Mouse (Mus musculus) thymus, postnatal 10 days (tissue): ENCODE data around the gene Slc10a1.
"Not testable (repeated sequence)": the region's sequence is repeated elsewhere in the genome, so short reads cannot be mapped to it uniquely, and the experiment has no call there.

Source experiments
- DNase-seq, 2 experiments: peaks; one replicate each; pipeline ENCODE4 v3.0.0; 2021; ENCODE audit warnings: low spot score in 2 of 2

The Slc10a1 gene

GRCm38 (mm10) chr12:80966059-80966838 is 2.3 kb downstream of the Slc10a1 start:
- DNase-seq, result no peak

GRCm38 (mm10) chr12:80962566-80962965 is 5.9 kb downstream of the Slc10a1 start:
- DNase-seq, result no peak

DNA sequence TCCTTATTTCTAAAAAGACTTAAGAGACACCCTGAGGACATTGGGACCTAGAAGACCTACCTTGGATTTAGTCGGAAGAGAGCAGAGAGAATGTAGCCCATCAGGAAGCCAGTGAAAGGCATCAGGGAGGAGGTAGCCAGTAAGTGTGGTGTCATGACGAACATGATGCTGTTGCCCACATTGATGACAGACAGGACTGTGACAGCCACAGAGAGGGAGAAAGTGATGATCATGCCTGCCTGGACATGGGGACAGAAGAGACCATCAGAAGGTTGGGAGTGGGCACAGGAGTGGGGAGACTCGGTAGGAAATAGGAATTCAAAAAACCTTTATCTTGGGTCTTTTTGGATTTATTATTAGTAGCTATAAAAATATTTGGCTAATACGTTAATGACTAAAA is 10.5 kb downstream of the Slc10a1 start:
- DNase-seq, result no peak

DNA sequence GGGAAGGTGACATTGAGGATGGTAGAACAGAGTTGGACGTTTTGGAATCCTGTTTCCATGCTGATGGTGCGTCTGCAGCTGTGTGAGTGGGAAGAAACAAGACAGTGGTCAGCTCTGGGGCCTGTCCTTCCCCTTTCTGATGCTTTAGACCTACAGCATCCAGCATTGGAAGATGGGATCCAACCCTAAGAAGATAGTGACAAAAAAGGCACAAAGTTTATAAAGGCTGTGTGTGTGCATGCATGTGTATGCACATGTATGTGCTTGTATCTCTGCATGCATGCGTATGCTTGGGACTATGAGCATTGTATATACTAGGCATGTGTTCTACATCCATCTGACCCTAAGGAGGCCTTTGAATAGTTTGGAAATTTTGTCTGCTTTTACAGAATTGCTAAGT is 12.5 kb downstream of the Slc10a1 start:
- no peak for DNase-seq

DNA sequence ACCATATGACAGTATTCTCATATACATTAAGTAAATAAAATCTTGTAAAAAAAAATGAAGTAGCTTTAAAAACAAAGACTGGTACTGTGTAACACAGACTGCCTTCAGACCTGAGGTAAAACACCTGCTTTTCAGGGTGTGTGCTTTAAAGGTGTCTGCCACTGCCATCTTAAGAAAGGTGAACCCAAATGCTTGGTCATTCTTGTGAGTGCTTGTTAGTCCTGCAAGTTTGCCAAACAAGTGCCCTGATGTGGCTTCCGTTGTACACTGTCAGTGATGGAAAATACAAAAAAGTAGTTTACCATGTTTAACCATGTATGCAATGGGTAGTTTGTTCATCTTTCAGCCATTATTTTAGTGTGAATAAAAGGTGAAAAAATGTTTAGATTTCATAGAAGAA is 16.0 kb downstream of the Slc10a1 start:
- no peak for DNase-seq

- DNase-seq, result no peak
Measured at GRCm38 (mm10) chr12:80951640-80952219, 16.8 kb downstream of the Slc10a1 start.

DNA sequence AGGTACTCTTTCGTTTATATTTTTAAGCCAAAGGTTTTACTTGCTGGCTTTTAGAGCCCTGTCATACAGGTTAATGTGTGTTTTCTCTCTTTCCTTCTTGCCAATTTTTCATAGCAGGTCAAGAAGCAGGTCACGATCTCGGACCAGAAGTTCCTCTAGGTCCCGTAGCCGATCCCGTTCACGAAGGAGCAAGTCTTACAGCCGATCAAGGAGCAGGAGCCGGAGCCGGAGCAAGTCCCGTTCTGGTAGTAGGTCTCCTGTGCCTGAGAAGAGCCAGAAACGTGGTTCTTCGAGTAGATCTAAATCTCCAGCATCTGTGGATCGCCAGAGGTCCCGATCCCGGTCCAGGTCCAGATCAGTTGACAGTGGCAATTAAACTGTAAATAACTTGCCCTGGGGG is 18.9 kb downstream of the Slc10a1 start:
- not testable (repeated sequence) for DNase-seq

GRCm38 (mm10) chr12:80948202-80948601 is 20.3 kb downstream of the Slc10a1 start:
- no peak for DNase-seq

DNA sequence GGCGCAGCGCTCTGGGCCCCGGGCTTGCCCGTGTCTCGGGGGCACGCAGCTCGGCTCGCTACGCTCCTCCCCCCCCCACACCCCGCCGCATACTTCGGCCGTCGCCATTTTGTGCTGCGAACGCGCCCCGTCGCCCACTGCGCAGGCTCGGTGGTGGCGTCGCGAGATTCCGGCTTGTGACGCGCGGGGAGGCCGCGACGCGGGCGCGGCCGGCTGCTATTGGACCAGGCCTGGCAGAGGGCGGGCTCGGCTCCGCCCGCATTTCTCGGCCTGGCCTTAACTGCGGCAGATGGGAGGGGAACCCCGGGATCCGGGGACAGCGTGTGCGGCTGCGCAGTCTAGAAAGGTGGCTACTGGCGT is 22.5 kb downstream of the Slc10a1 start:
- peak; percentile 92 to 95 for DNase-seq

DNA sequence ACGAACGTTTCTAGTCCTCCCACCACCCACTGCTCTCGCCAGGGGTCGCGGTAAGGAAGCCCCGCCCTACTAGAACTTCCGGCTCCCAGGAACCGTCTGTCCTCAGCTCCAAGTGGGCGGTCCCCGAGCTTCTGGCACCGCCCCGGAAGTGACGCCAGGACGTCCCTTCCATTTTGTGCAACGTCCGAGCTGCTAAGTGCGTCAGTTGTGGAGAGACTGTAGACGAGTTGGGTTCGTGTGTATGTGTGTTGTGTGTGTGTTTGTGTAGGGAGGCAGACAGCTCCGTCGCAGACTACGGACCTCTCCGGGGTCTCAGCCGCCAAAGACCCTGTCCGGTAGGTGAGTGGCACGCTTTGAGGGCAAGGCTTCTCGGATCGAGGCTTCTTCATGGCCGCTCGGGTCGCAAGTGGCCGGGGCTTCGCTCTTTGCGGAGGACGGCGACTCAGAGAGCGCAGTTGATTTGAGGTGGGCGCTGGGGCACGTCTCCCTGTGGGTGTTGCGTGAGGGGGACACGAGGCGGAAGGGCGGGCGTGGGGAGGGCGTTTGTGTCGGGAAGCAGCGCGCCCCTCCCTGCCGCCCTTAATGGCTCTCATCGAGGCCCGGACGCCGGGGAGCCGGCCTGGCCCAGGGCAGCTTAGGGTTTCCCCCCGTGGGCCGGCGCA is 23.0 kb downstream of the Slc10a1 start, which contains the start of gene Srsf5:
Gene Srsf5 (plus strand): TSS at position 171 of the 662 bp plus-strand sequence.
- peak; percentile 98 to 99 for DNase-seq

DNA sequence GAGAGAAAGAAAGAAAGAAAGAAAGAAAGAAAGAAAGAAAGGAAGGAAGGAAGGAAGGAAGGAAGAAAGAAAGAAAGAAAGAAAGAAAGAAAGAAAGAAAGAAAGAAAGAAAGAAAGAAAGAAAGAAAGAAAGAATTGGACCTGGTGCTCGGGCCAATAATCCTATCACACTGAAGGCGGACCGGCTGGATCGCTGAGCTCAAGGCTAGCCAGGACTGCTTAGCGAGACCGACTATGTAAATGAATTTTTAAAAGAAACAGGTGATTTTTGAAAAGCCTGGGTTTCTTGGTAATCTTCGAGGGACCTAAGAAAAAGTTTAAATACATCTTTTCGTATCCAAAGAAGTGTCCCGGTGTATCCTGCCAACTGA is 23.6 kb downstream of the Slc10a1 start:
- DNase-seq, result not testable (repeated sequence)

DNA sequence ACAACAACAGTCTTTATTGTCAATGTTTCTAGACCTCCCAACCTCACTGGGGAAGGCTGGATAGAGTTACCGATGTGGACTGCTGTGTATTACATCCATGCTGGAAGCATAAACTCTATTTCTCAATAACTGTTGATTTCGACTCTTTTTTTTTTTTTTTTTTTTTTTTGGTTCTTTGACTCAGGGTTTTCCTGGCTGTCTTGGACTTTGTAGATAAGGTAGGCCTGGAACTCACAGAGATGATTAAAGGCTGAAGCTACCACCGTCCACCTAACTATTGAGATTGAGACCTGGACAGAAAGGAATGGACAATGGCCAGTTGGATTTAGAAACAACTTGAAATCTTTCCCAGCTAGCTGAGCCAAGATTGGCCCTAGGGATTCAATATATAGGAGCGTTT is 24.3 kb downstream of the Slc10a1 start:
- DNase-seq, result no peak

GRCm38 (mm10) chr12:80943395-80943794 is 25.1 kb downstream of the Slc10a1 start:
- DNase-seq, result no peak

GRCm38 (mm10) chr12:80941886-80942285 is 26.6 kb downstream of the Slc10a1 start:
- DNase-seq, result peak; percentile 40 to 62

DNA sequence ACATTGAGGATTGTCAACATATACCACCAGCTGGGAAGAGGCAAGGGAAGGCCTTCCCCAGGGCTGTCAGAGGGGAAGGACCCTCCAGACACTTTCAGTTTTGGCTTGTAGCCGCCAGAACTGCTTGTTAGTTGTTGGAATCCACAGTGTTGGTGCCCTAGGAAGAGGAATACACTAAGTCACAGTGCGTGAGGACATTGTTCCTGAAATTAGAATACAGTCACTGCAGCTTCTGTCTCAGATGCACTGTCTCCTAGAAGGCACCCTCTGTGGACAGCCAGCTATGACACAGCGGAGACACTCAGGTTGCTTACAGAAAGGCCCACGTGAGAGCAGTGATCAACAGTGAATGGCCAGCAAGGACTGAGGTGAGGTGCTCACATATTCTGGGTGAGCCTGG is 29.3 kb downstream of the Slc10a1 start:
- no peak for DNase-seq

DNA sequence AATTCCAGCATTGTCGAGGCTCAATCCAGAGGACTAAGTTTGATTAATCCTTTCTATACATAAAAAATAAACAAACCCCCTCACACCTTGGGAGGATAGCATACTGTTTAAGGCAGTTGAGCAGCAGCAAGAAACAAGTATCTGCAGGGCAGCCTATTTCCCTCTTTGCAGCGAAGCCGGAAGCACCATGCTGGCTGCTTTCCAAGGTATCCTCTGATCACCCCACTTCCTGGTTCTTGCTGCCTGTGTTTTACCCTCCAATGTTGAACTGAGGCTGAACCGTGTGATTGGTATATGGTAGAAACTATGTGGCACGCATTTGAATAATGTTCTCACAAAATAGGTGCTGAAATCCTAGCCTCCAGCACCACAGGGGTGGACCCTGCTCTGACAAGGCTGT is 29.9 kb downstream of the Slc10a1 start:
- peak; percentile 67 to 76 for DNase-seq

GRCm38 (mm10) chr12:80937331-80938029 is 31.0 kb downstream of the Slc10a1 start:
- no peak for DNase-seq

DNA sequence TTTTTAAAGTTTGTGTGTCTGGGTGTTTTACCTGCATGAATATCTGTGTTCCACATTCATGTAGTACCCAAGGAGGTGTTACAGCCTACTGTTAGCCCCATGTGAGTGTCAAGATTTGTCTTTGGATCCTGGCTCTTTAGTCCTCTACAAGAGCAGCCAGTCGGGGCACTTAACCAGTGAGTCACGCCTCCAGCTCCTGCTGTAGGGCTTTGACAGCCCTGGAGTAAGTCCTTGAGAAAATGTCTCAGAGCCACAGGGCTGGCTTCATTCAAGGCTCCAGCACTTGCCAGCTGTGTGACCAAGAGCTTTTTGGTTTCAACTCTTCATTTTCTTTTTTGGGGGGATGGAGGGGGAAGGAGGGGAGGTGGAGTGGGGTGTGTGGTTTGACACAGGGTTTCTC is 31.8 kb downstream of the Slc10a1 start:
- DNase-seq, result no peak

DNA sequence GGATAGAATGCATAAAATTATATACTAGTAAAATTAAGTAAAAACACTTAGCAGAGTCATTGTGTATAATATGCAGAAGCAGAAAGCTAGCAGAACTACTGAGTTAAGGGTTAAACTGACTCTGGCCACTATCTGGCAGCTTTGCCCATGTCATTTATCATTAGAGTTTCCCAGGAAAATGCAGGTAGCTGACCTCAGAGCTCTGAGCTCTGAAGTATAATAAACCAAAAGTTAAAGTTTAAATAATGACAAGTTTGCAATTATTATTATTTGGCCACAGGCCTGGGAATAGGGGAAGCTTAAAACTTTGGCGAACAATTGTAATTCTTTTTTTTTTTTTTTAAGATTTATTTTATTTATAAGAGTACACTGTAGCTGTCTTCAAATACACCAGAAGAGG is 35.6 kb downstream of the Slc10a1 start:
- no peak for DNase-seq

- DNase-seq, result no peak
Measured at GRCm38 (mm10) chr12:80931402-80932140, 36.9 kb downstream of the Slc10a1 start.

- DNase-seq, result no peak
Measured at GRCm38 (mm10) chr12:80930141-80930540, 38.4 kb downstream of the Slc10a1 start.

DNA sequence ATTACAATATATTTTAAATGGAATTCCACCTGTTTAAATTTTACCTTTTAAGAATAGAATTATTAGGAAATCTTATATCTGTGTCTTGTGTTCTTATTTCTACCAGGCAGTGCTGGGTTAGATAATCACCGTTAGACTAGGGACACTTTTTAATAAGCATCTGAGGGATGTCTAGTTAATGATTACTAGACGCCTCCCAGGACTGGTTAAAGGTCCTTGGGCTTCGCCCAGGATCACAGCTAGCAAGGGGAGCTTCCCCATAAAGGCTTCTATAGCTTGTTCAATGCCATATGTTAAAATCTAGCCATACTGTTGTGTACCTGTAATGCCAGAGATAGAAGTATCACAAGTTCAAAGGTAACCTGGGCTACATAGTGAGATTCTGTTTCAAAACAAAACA is 39.6 kb downstream of the Slc10a1 start:
- DNase-seq, result no peak
